Mouse (Mus musculus): ENCODE results near the gene Tmem238. TPM values are rescaled to one million over a fixed set of nuclear protein-coding genes. Genes with fewer than 3 reads are reported as not detected.
"Not testable (repeated sequence)": the region's sequence is repeated elsewhere in the genome, so short reads cannot be mapped to it uniquely, and the experiment has no call there.

Gene Tmem238
- 3.4 and 5.2 TPM in 2 replicates for polyA plus RNA-seq (2012; rRNA removed)

- TF ChIP-seq POLR2A (IDR thresholded peaks at IDR 0.05; ENCODE audit: borderline replicate concordance, extremely low read depth, insufficient read depth, insufficient read length, poor library complexity, severe bottlenecking): 0 out of 2 replicates have a peak, but pooled peaks have one; percentile 19
- no peak for TF ChIP-seq CTCF (IDR thresholded peaks at IDR 0.05; ENCODE audit: borderline replicate concordance, extremely low read depth, insufficient read depth, insufficient read length)
Observed at GRCm38 (mm10) chr7:4789436-4789935, at the start of gene Tmem238. Tmem238 (minus strand) TSS chr7:4789656.

GRCm38 (mm10) chr7:4837639-4838038, 48.2 kb upstream of the Tmem238 start:
- no peak for DNase-seq (ENCODE audit: low read depth)

More at GRCm38 (mm10) chr7:4789436-4789935, at the start of gene Tmem238:
- DNase-seq (ENCODE audit: low read depth): peak; percentile 10

GRCm38 (mm10) chr7:4836351-4836792, 46.9 kb upstream of the Tmem238 start:
- peak; percentile 85 for DNase-seq (ENCODE audit: low read depth)
- TF ChIP-seq CTCF (IDR thresholded peaks at IDR 0.05; ENCODE audit: borderline replicate concordance, extremely low read depth, insufficient read depth, insufficient read length) (peak; percentile 65), POLR2A (IDR thresholded peaks at IDR 0.05; ENCODE audit: borderline replicate concordance, extremely low read depth, insufficient read depth, insufficient read length, poor library complexity, severe bottlenecking) (peak; percentile 54; the same call in 1 of the 2 replicates)

More at GRCm38 (mm10) chr7:4837639-4838038, 48.2 kb upstream of the Tmem238 start:
- TF ChIP-seq CTCF (IDR thresholded peaks at IDR 0.05; ENCODE audit: borderline replicate concordance, extremely low read depth, insufficient read depth, insufficient read length) (no peak), POLR2A (IDR thresholded peaks at IDR 0.05; ENCODE audit: borderline replicate concordance, extremely low read depth, insufficient read depth, insufficient read length, poor library complexity, severe bottlenecking) (no peak)

- DNase-seq (ENCODE audit: low read depth): no peak
- TF ChIP-seq POLR2A (IDR thresholded peaks at IDR 0.05; ENCODE audit: borderline replicate concordance, extremely low read depth, insufficient read depth, insufficient read length, poor library complexity, severe bottlenecking): no peak
- TF ChIP-seq CTCF (IDR thresholded peaks at IDR 0.05; ENCODE audit: borderline replicate concordance, extremely low read depth, insufficient read depth, insufficient read length): no peak
Observed at GRCm38 (mm10) chr7:4835631-4836327, 46.3 kb upstream of the Tmem238 start.

- TF ChIP-seq POLR2A (IDR thresholded peaks at IDR 0.05; ENCODE audit: borderline replicate concordance, extremely low read depth, insufficient read depth, insufficient read length, poor library complexity, severe bottlenecking) (no peak), CTCF (IDR thresholded peaks at IDR 0.05; ENCODE audit: borderline replicate concordance, extremely low read depth, insufficient read depth, insufficient read length) (no peak)
Observed at GRCm38 (mm10) chr7:4830476-4830875, 41.0 kb upstream of the Tmem238 start.

GRCm38 (mm10) chr7:4825365-4825764, 35.9 kb upstream of the Tmem238 start:
- TF ChIP-seq CTCF (IDR thresholded peaks at IDR 0.05; ENCODE audit: borderline replicate concordance, extremely low read depth, insufficient read depth, insufficient read length): no peak
- no peak for TF ChIP-seq POLR2A (IDR thresholded peaks at IDR 0.05; ENCODE audit: borderline replicate concordance, extremely low read depth, insufficient read depth, insufficient read length, poor library complexity, severe bottlenecking)
- no peak for DNase-seq (ENCODE audit: low read depth)

More at GRCm38 (mm10) chr7:4830476-4830875, 41.0 kb upstream of the Tmem238 start:
- no peak for DNase-seq (ENCODE audit: low read depth)

- no peak for DNase-seq (ENCODE audit: low read depth)
- TF ChIP-seq POLR2A (IDR thresholded peaks at IDR 0.05; ENCODE audit: borderline replicate concordance, extremely low read depth, insufficient read depth, insufficient read length, poor library complexity, severe bottlenecking) (no peak), CTCF (IDR thresholded peaks at IDR 0.05; ENCODE audit: borderline replicate concordance, extremely low read depth, insufficient read depth, insufficient read length) (no peak)
Observed at GRCm38 (mm10) chr7:4822162-4822907, 32.9 kb upstream of the Tmem238 start.

- TF ChIP-seq POLR2A (IDR thresholded peaks at IDR 0.05; ENCODE audit: borderline replicate concordance, extremely low read depth, insufficient read depth, insufficient read length, poor library complexity, severe bottlenecking) (no peak), CTCF (IDR thresholded peaks at IDR 0.05; ENCODE audit: borderline replicate concordance, extremely low read depth, insufficient read depth, insufficient read length) (no peak)
- DNase-seq (ENCODE audit: low read depth): peak; percentile 15
Observed at GRCm38 (mm10) chr7:4821690-4822089, 32.2 kb upstream of the Tmem238 start.

GRCm38 (mm10) chr7:4820925-4821324, 31.5 kb upstream of the Tmem238 start:
- DNase-seq (ENCODE audit: low read depth): not testable (repeated sequence)

GRCm38 (mm10) chr7:4816559-4816958, 27.1 kb upstream of the Tmem238 start:
- no peak for DNase-seq (ENCODE audit: low read depth)
- no peak for TF ChIP-seq CTCF (IDR thresholded peaks at IDR 0.05; ENCODE audit: borderline replicate concordance, extremely low read depth, insufficient read depth, insufficient read length)
- no peak for TF ChIP-seq POLR2A (IDR thresholded peaks at IDR 0.05; ENCODE audit: borderline replicate concordance, extremely low read depth, insufficient read depth, insufficient read length, poor library complexity, severe bottlenecking)

- no peak for DNase-seq (ENCODE audit: low read depth)
- TF ChIP-seq CTCF (IDR thresholded peaks at IDR 0.05; ENCODE audit: borderline replicate concordance, extremely low read depth, insufficient read depth, insufficient read length) (no peak), POLR2A (IDR thresholded peaks at IDR 0.05; ENCODE audit: borderline replicate concordance, extremely low read depth, insufficient read depth, insufficient read length, poor library complexity, severe bottlenecking) (no peak)
Observed at GRCm38 (mm10) chr7:4813105-4813791, 23.8 kb upstream of the Tmem238 start.
